Mouse (Mus musculus): ENCODE data around the gene Isca2. TPM values are rescaled to one million over a fixed set of nuclear protein-coding genes. Genes with fewer than 3 reads are reported as not detected.

Gene Isca2
- polyA plus RNA-seq, 1 experiment from 2014 or later: 105 TPM

DNA sequence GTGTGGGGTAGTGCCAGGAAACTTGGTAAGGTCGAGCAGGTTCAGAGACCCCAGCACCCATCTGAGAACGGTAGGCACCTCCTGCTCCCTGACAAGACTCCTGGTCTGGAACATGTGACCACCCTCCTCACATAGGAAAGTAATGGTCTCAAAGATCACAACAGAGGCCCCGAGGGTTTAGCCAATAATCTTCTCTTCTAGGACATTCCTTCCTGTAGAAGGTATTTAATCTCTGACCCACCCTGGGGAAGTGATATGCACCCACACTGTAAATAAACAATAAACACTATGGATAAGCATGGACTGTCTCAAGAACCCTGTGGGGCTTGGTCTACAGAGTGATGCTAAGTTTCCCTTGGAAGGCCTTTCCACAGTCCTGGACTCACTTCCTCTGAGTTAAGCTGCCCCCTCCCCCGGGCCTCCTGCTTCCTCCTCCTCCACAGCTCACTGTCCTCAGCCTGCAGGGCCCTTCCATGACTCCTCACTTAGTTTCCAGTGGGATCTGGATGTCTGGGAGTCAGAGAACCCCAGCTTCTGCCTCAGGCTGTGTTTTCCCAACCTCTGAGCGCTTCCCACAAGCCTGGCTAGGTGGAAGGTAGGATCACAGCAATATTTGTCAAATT is 6.8 kb upstream of the Isca2 start:
- ATAC-seq (no peak), DNase-seq (ENCODE audit: low spot score) (no peak)
- no peak overlapping the region for H3K4me3 ChIP-seq (ENCODE audit: low read depth, low read length)
- no peaks in the 10 kb centered on the region for H3K27me3 ChIP-seq (replicated peaks; ENCODE audit: insufficient read depth, low read length)
- peaks cover 14% of the 10 kb centered on the region; the same call in 1 of the 2 replicates for H3K36me3 ChIP-seq (ENCODE audit: insufficient read depth, low read length)
- H3K9me3 ChIP-seq (ENCODE audit: low read length): no peaks in the 10 kb centered on the region
- no peak overlapping the region for H3K9ac ChIP-seq (replicated peaks; ENCODE audit: low read depth)
- no peak overlapping the region for H3K4me2 ChIP-seq (replicated peaks; ENCODE audit: low read depth, low read length)
- peak overlapping the region; percentile 26; the same call in 1 of the 2 replicates for H3K27ac ChIP-seq (ENCODE audit: low read length)
- 52% methylated on average over 5 of the region's 5 CpGs for WGBS
- peaks cover 11% of the 10 kb centered on the region; the same call in 1 of the 2 replicates for H3K4me1 ChIP-seq (ENCODE audit: insufficient read depth, low read depth, low read length)
- TF ChIP-seq EP300 (IDR thresholded peaks at IDR 0.05) (no peak), CTCF (IDR thresholded peaks at IDR 0.05) (no peak)

DNA sequence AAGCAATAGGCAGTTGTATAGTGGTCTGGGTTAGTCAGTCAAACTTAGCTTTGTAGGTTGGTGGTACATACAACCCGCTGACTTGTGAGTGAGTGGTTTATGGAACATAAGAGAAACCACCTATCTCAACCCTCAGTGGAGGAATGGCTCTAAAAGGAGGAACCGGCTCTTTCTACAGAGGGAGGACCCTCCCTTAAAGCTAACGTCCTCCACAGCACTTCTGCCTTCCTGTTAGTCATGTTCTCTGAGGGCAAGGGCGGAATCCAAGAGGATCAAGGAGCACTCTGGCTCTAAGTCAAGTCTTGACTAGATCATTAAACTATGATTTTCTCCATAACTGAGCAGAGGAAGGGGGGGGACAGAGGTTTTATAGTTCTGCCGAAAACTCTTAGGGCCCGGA is 5.5 kb upstream of the Isca2 start:
- H3K27ac ChIP-seq (ENCODE audit: low read length): peak overlapping the region; percentile 54
- H3K4me2 ChIP-seq (replicated peaks; ENCODE audit: low read depth, low read length): peak overlapping the region; percentile 11
- no peak overlapping the region for H3K4me3 ChIP-seq (ENCODE audit: low read depth, low read length)
- WGBS: 50% methylated on average over 6 of the region's 6 CpGs
- ATAC-seq: peak; percentile 19
- no peak for TF ChIP-seq CTCF (IDR thresholded peaks at IDR 0.05)
- no peak; the same call in 1 of the 2 replicates for TF ChIP-seq EP300 (IDR thresholded peaks at IDR 0.05)
- H3K4me1 ChIP-seq (ENCODE audit: insufficient read depth, low read depth, low read length): peaks cover 11% of the 10 kb centered on the region; the same call in 1 of the 2 replicates
- no peaks in the 10 kb centered on the region for H3K9me3 ChIP-seq (ENCODE audit: low read length)
- no peak overlapping the region for H3K9ac ChIP-seq (replicated peaks; ENCODE audit: low read depth)
- H3K27me3 ChIP-seq (replicated peaks; ENCODE audit: insufficient read depth, low read length): no peaks in the 10 kb centered on the region
- H3K36me3 ChIP-seq (ENCODE audit: insufficient read depth, low read length): peaks cover 14% of the 10 kb centered on the region; the same call in 1 of the 2 replicates
- peak; percentile 75 for DNase-seq (ENCODE audit: low spot score)

DNA sequence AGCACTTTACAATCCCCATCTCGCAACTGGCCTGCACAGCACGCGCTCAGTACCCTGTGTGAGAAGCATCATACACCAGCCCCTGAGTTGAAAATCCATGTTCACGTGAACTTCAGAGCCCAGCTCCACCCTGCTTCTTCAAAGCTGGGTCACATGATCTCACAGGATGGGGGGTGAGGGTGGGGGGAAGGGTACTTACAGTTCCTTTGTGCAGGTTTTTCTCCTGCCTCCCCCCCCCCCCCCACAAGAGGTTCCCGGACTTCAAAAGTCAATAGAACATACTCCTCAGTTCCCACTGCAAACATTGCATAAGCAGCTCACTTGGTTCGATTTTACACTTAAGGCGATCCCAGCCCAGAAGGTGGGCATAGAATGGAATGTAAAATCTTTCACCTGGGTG is 3.4 kb upstream of the Isca2 start:
- no peak overlapping the region for H3K9ac ChIP-seq (replicated peaks; ENCODE audit: low read depth)
- 57% methylated on average over 7 of the region's 7 CpGs for WGBS
- DNase-seq (ENCODE audit: low spot score) (peak; percentile 79), ATAC-seq (peak; percentile 9)
- H3K27me3 ChIP-seq (replicated peaks; ENCODE audit: insufficient read depth, low read length): no peaks in the 10 kb centered on the region
- TF ChIP-seq CTCF (IDR thresholded peaks at IDR 0.05) (no peak), EP300 (IDR thresholded peaks at IDR 0.05) (peak; percentile 78)
- H3K4me2 ChIP-seq (replicated peaks; ENCODE audit: low read depth, low read length): peak overlapping the region; percentile 32; the same call in 1 of the 2 replicates
- H3K36me3 ChIP-seq (ENCODE audit: insufficient read depth, low read length): 0 out of 2 replicates have a peak, but pooled peaks cover 2% of the 10 kb centered on the region
- no peaks in the 10 kb centered on the region for H3K9me3 ChIP-seq (ENCODE audit: low read length)
- peaks cover 16% of the 10 kb centered on the region; the same call in 1 of the 2 replicates for H3K4me1 ChIP-seq (ENCODE audit: insufficient read depth, low read depth, low read length)
- peak overlapping the region; percentile 80 for H3K27ac ChIP-seq (ENCODE audit: low read length)
- no peak overlapping the region for H3K4me3 ChIP-seq (ENCODE audit: low read depth, low read length)

DNA sequence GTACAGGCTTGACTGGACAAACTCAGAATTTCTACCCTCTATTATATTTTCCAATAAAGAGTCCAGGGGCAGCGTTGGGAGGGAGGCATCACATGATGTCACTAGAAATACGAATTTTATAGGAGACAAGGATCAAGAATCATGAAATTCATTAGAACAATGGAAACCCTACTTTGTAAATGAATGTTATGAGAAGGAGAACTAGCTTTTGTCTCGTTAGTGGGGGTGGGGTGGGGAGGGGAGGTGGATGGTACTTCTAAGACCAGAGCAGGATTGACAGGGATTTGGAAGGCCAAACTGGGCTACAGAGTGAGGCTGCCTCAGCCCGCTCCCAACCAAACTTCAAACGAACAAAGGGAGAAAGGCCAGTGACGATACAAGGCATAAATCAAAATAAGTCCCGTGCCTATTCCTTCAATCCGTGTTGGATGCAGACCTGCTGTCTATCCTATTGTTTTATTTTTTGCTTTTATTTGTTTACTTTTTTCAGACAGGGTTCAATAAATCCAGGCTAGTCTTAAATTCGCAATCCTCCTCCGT is 1.0 kb upstream of the Isca2 start:
- Histone ChIP-seq H3K4me3 (ENCODE audit: low read depth, low read length) (peak overlapping the region; percentile 83), H3K36me3 (ENCODE audit: insufficient read depth, low read length) (0 out of 2 replicates have a peak, but pooled peaks cover 2% of the 10 kb centered on the region), H3K27ac (ENCODE audit: low read length) (peak overlapping the region; percentile 96), H3K4me1 (ENCODE audit: insufficient read depth, low read depth, low read length) (peaks cover 16% of the 10 kb centered on the region; the same call in 1 of the 2 replicates), H3K9ac (replicated peaks; ENCODE audit: low read depth) (peak overlapping the region; percentile 79), H3K9me3 (ENCODE audit: low read length) (no peaks in the 10 kb centered on the region), H3K27me3 (replicated peaks; ENCODE audit: insufficient read depth, low read length) (no peaks in the 10 kb centered on the region), H3K4me2 (replicated peaks; ENCODE audit: low read depth, low read length) (peak overlapping the region; percentile 89)
- under 1% methylated on average over 10 of the region's 10 CpGs for WGBS
- ATAC-seq: no peak
- TF ChIP-seq EP300 (IDR thresholded peaks at IDR 0.05) (no peak), CTCF (IDR thresholded peaks at IDR 0.05) (no peak)
- no peak for DNase-seq (ENCODE audit: low spot score)

DNA sequence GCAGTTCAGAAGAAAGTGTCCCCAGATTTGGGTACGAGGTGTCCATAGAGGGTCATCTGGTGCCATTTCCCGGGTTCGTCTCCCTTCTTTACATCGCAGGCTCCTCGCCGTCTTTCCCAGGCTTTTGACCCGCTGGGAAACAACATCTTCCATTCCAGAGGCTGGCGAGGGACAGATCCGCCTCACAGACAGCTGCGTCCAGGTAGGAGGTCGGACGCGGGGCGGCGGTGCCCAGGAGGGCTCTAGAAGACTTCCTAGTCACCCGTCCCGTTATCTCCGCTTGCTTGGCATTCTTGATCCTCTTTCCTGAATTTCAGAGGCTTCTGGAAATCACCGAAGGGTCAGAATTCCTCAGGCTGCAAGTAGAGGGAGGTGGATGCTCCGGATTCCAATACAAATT is 425 bp downstream of the Isca2 start:
- Histone ChIP-seq H3K27me3 (replicated peaks; ENCODE audit: insufficient read depth, low read length) (no peaks in the 10 kb centered on the region), H3K36me3 (ENCODE audit: insufficient read depth, low read length) (0 out of 2 replicates have a peak, but pooled peaks cover 2% of the 10 kb centered on the region), H3K27ac (ENCODE audit: low read length) (peak overlapping the region; percentile 63), H3K9ac (replicated peaks; ENCODE audit: low read depth) (peak overlapping the region; percentile 59), H3K4me2 (replicated peaks; ENCODE audit: low read depth, low read length) (peak overlapping the region; percentile 89), H3K9me3 (ENCODE audit: low read length) (no peaks in the 10 kb centered on the region), H3K4me3 (ENCODE audit: low read depth, low read length) (peak overlapping the region; percentile 66), H3K4me1 (ENCODE audit: insufficient read depth, low read depth, low read length) (peaks cover 5% of the 10 kb centered on the region; the same call in 1 of the 2 replicates)
- TF ChIP-seq EP300 (IDR thresholded peaks at IDR 0.05) (no peak), CTCF (IDR thresholded peaks at IDR 0.05) (no peak)
- DNase-seq (ENCODE audit: low spot score) (no peak), ATAC-seq (no peak)
- WGBS: 0% methylated on average over 20 of the region's 20 CpGs

GRCm38 (mm10) chr12:84774376-84774775 is 1.3 kb downstream of the Isca2 start:
- peak overlapping the region; percentile 89; the same call in 1 of the 2 replicates for H3K4me2 ChIP-seq (replicated peaks; ENCODE audit: low read depth, low read length)

More at GRCm38 (mm10) chr12:84774376-84774775, 1.3 kb downstream of the Isca2 start:
- ATAC-seq: no peak
- Histone ChIP-seq H3K4me3 (ENCODE audit: low read depth, low read length) (no peak overlapping the region), H3K27me3 (replicated peaks; ENCODE audit: insufficient read depth, low read length) (no peaks in the 10 kb centered on the region), H3K9ac (replicated peaks; ENCODE audit: low read depth) (no peak overlapping the region), H3K27ac (ENCODE audit: low read length) (no peak overlapping the region; the same call in 1 of the 2 replicates), H3K9me3 (ENCODE audit: low read length) (no peaks in the 10 kb centered on the region), H3K4me1 (ENCODE audit: insufficient read depth, low read depth, low read length) (peaks cover 5% of the 10 kb centered on the region; the same call in 1 of the 2 replicates), H3K36me3 (ENCODE audit: insufficient read depth, low read length) (no peaks in the 10 kb centered on the region)
- no peak for DNase-seq (ENCODE audit: low spot score)
- TF ChIP-seq EP300 (IDR thresholded peaks at IDR 0.05): peak; percentile 81
- no peak for TF ChIP-seq CTCF (IDR thresholded peaks at IDR 0.05)
- 51% methylated on average over 6 of the region's 6 CpGs for WGBS
